Mouse (Mus musculus): ENCODE results near the gene Snai3. TPM values are rescaled to one million over a fixed set of nuclear protein-coding genes. Genes with fewer than 3 reads are reported as not detected.
A peak's percentile ranks its signal among the peaks of the same experiment; 100 is the strongest.

The Snai3 gene
- total and polyA plus RNA-seq, 3 experiments = 0.06 TPM; not detected in 2

DNA sequence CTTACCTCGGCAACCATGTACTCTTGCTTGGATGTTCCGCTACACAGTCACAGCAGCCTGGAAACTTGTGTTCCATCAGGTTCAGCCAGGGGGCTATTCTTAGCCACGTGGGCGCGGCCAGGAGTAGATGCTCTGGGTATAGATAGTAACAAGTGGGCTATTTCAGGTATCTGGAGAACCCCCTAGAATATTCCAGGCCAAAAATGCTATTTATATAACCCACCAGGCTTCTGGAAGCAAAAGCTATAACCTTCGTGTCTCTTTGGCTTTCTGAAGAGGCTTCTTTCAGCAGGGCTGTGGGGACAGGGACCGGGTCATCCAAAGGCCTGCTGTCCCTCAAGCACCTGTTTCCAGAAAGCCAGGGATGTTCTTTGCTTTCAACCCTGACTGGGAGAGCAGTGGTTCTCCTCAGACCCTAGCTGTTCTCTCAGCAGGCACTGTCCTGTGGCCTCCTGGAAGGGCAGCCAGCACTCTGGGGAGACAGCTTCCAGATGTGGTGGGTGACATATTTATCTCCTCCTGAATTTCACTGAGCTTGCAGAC is 9.3 kb downstream of the Snai3 start:
- Histone ChIP-seq H3K9ac (ENCODE audit: control insufficient read depth, low read depth, low read length, poor library complexity, severe bottlenecking) (no peak overlapping the region), H3K36me3 (ENCODE audit: control insufficient read depth in 1 of 2, insufficient read depth in 2 of 2, low read length in 2 of 2) (peaks cover 0 to 2% of the 10 kb centered on the region in 2 experiments; a peak in 2 of 4 replicates), H3K4me3 (ENCODE audit: control insufficient read depth in 1 of 2, insufficient read depth in 1 of 2, low read depth in 2 of 2, low read length in 2 of 2) (no peak overlapping the region), H3K9me3 (replicated peaks; ENCODE audit: insufficient read depth, low read length) (no peaks in the 10 kb centered on the region), H3K27me3 (ENCODE audit: control insufficient read depth in 1 of 2, insufficient read depth in 2 of 2, low read length in 2 of 2) (no peaks in the 10 kb centered on the region; a peak in 1 of 4 replicates), H3K27ac (ENCODE audit: control insufficient read depth, low read depth, low read length) (no peak overlapping the region), H3K79me2 (ENCODE audit: control insufficient read depth, insufficient read depth, low read length, poor library complexity) (no peaks in the 10 kb centered on the region), H3K4me1 (ENCODE audit: control insufficient read depth in 1 of 2, insufficient read depth in 2 of 2, low read length in 2 of 2) (peaks cover 9 to 18% of the 10 kb centered on the region in 2 experiments)
- no peak for DNase-seq (ENCODE audit: low read depth, low spot score)
- TF ChIP-seq UBTF (IDR thresholded peaks at IDR 0.05; ENCODE audit: borderline replicate concordance, insufficient read depth, low read depth, low read length) (no peak), SIN3A (IDR thresholded peaks at IDR 0.05; ENCODE audit: low read length) (no peak), RAD21 (IDR thresholded peaks at IDR 0.05; ENCODE audit: low read depth, low read length) (no peak), MEF2A (IDR thresholded peaks at IDR 0.05; ENCODE audit: extremely low read depth, insufficient replicate concordance, low read depth, low read length, poor library complexity, severe bottlenecking) (no peak), ELF1 (IDR thresholded peaks at IDR 0.05; ENCODE audit: low read depth, low read length) (no peak), MAZ (IDR thresholded peaks at IDR 0.05; ENCODE audit: low read depth, low read length) (no peak), GABPA (IDR thresholded peaks at IDR 0.05; ENCODE audit: low read depth, low read length) (no peak), POLR2AphosphoS2 (IDR thresholded peaks at IDR 0.05; ENCODE audit: low read length) (no peak), NRF1 (IDR thresholded peaks at IDR 0.05; ENCODE audit: insufficient read depth, low read depth, low read length, poor library complexity, severe bottlenecking) (no peak), POLR2AphosphoS5 (IDR thresholded peaks at IDR 0.05; ENCODE audit: borderline replicate concordance, low read depth, low read length) (no peak), KAT2A (conservative IDR thresholded peaks at IDR 0.05; ENCODE audit: low read depth, low read length) (no peak), CHD1 (IDR thresholded peaks at IDR 0.05; ENCODE audit: low read depth, low read length) (no peak), MYB (IDR thresholded peaks at IDR 0.05; ENCODE audit: low read depth, low read length) (no peak), SMC3 (IDR thresholded peaks at IDR 0.05; ENCODE audit: low read depth, low read length) (no peak), EP300 (IDR thresholded peaks at IDR 0.05; ENCODE audit: low read depth in 1 of 2, low read length in 2 of 2) (no peak), TAL1 (IDR thresholded peaks at IDR 0.05; ENCODE audit: low read length) (no peak), CHD2 (IDR thresholded peaks at IDR 0.05; ENCODE audit: low read length) (no peak), CTCF (IDR thresholded peaks at IDR 0.05 in 2 of 3, conservative IDR thresholded peaks at IDR 0.05 in 1 of 3; ENCODE audit: control insufficient read depth in 1 of 3, insufficient read depth in 1 of 3, low read depth in 2 of 3, low read length in 3 of 3, poor library complexity in 1 of 3, severe bottlenecking in 1 of 3) (no peak), TBP (IDR thresholded peaks at IDR 0.05; ENCODE audit: low read depth, low read length) (no peak), E2F4 (IDR thresholded peaks at IDR 0.05; ENCODE audit: borderline replicate concordance, low read depth, low read length) (no peak)

DNA sequence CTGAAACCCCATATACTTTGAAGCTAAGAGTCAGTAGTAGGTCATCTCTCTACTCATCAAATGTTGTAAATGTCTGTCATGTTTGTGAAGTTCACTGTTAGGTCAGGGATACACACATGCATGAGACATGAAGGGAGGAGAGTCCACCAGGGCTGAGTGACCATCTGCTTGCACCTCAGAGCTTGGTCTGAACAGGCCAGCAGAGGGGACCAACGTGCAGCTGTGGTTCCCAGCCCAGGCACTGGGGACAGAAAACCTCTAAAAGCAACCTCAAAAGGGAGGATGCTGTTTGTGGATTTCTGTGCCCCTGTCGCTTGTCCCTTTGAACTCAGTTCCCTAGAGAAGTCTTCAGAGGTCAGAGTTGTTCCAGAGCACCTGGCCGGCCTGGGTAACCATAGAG is 15.3 kb downstream of the Snai3 start:
- TF ChIP-seq UBTF (IDR thresholded peaks at IDR 0.05; ENCODE audit: borderline replicate concordance, insufficient read depth, low read depth, low read length) (no peak), CTCF (IDR thresholded peaks at IDR 0.05 in 2 of 3, conservative IDR thresholded peaks at IDR 0.05 in 1 of 3; ENCODE audit: control insufficient read depth in 1 of 3, insufficient read depth in 1 of 3, low read depth in 2 of 3, low read length in 3 of 3, poor library complexity in 1 of 3, severe bottlenecking in 1 of 3) (0 out of 6 replicates have a peak, but pooled peaks of 1 of the 3 experiments have one; percentile 6)
- H3K4me3 ChIP-seq (ENCODE audit: control insufficient read depth in 1 of 2, insufficient read depth in 1 of 2, low read depth in 2 of 2, low read length in 2 of 2) = no peak overlapping the region
- 0 out of 2 replicates have a peak, but pooled peaks cover 3% of the 10 kb centered on the region for H3K79me2 ChIP-seq (ENCODE audit: control insufficient read depth, insufficient read depth, low read length, poor library complexity)
- no peaks in the 10 kb centered on the region for H3K27me3 ChIP-seq (ENCODE audit: control insufficient read depth in 1 of 2, insufficient read depth in 2 of 2, low read length in 2 of 2)
- H3K9me3 ChIP-seq (replicated peaks; ENCODE audit: insufficient read depth, low read length) = no peaks in the 10 kb centered on the region
- H3K27ac ChIP-seq (ENCODE audit: control insufficient read depth, low read depth, low read length) = no peak overlapping the region
- H3K36me3 ChIP-seq (ENCODE audit: control insufficient read depth in 1 of 2, insufficient read depth in 2 of 2, low read length in 2 of 2) = no peaks in the 10 kb centered on the region
- H3K4me1 ChIP-seq (ENCODE audit: control insufficient read depth in 1 of 2, insufficient read depth in 2 of 2, low read length in 2 of 2) = peaks cover 0 to 3% of the 10 kb centered on the region in 2 experiments; a peak in 1 of 4 replicates
- no peak overlapping the region for H3K9ac ChIP-seq (ENCODE audit: control insufficient read depth, low read depth, low read length, poor library complexity, severe bottlenecking)
- DNase-seq (ENCODE audit: low read depth, low spot score) = no peak

Measured in MEL (cell line).